Mouse (Mus musculus) MEL (cell line): ENCODE results near the gene Dmac2. TPM values are rescaled to one million over a fixed set of nuclear protein-coding genes. Genes with fewer than 3 reads are reported as not detected.
"Not testable (repeated sequence)": the region's sequence is repeated elsewhere in the genome, so short reads cannot be mapped to it uniquely, and the experiment has no call there.

Source experiments
- DNase-seq: peaks from one replicate; pipeline ENCODE4 v3.0.0; 2011; ENCODE audit warnings: low read depth, low spot score
- H3K27ac ChIP-seq: 2 replicates; pipeline ENCODE4 v1.5.1; 2012; ENCODE audit warnings: low read depth, mild to moderate bottlenecking, control low read depth, low read length, moderate library complexity; ENCODE audit not compliant: control insufficient read depth
- H3K27me3 ChIP-seq, 2 experiments: fragments of 150-350 bp in 1 of 2; sonication (generic) in 1 of 2; 2 replicates each; pipeline ENCODE4 v1.6.1; 2012; ENCODE audit warnings: low read length in 2 of 2, mild to moderate bottlenecking in 2 of 2, improper control_type of control experiment in 1 of 2, moderate library complexity in 1 of 2; ENCODE audit not compliant: insufficient read depth in 2 of 2, control insufficient read depth in 1 of 2
- H3K36me3 ChIP-seq, 2 experiments: 2 replicates each; pipeline ENCODE4 v1.6.1; 2012 to 2014; ENCODE audit warnings: low read length in 2 of 2, improper control_type of control experiment in 1 of 2, inconsistent platforms in 1 of 2, mild to moderate bottlenecking in 1 of 2; ENCODE audit not compliant: insufficient read depth in 2 of 2, control insufficient read depth in 1 of 2
- H3K4me1 ChIP-seq, 2 experiments: fragments of 150-350 bp in 1 of 2; sonication (generic) in 1 of 2; 2 replicates each; pipeline ENCODE4 v1.6.1; 2012; ENCODE audit warnings: low read length in 2 of 2, improper control_type of control experiment in 1 of 2, mild to moderate bottlenecking in 1 of 2; ENCODE audit not compliant: insufficient read depth in 2 of 2, control insufficient read depth in 1 of 2
- H3K4me3 ChIP-seq, 2 experiments: fragments of 150-350 bp in 1 of 2; sonication (generic) in 1 of 2; 2 replicates each; pipeline ENCODE4 v1.5.1; 2012; ENCODE audit warnings: low read depth in 2 of 2, low read length in 2 of 2, mild to moderate bottlenecking in 2 of 2, moderate library complexity in 2 of 2, control low read depth in 1 of 2, improper control_type of control experiment in 1 of 2; ENCODE audit not compliant: control insufficient read depth in 1 of 2, insufficient read depth in 1 of 2
- H3K79me2 ChIP-seq: 2 replicates; pipeline ENCODE4 v1.6.1; 2012; ENCODE audit warnings: mild to moderate bottlenecking, low read length, moderate library complexity; ENCODE audit not compliant: control insufficient read depth, poor library complexity, insufficient read depth
- H3K9ac ChIP-seq: 2 replicates; pipeline ENCODE4 v1.6.1; 2012; ENCODE audit warnings: low read depth, mild to moderate bottlenecking, control low read depth, low read length, moderate library complexity; ENCODE audit not compliant: control insufficient read depth, poor library complexity, severe bottlenecking
- H3K9me3 ChIP-seq: fragments of 150-350 bp; sonication (generic); replicated peaks from 2 replicates; pipeline ENCODE4 v1.6.1; 2012; ENCODE audit warnings: mild to moderate bottlenecking, low read length, improper control_type of control experiment, moderate library complexity; ENCODE audit not compliant: insufficient read depth
- CHD1 ChIP-seq: IDR thresholded peaks from 2 replicates; pipeline ENCODE4 v1.6.1; 2012; ENCODE audit warnings: low read depth, mild to moderate bottlenecking, inconsistent platforms, low read length, improper control_type of control experiment
- CHD2 ChIP-seq: IDR thresholded peaks from 2 replicates; pipeline ENCODE4 v1.6.1; 2011; ENCODE audit warnings: low read length, improper control_type of control experiment
- ELF1 ChIP-seq: IDR thresholded peaks from 2 replicates; pipeline ENCODE4 v1.6.1; 2014; ENCODE audit warnings: low read depth, mild to moderate bottlenecking, inconsistent platforms, low read length, improper control_type of control experiment, moderate library complexity
- EP300 ChIP-seq, 2 experiments: IDR thresholded peaks; 2 replicates each; pipeline ENCODE4 v1.6.1; 2011; ENCODE audit warnings: improper control_type of control experiment in 2 of 2, low read length in 2 of 2, low read depth in 1 of 2, mild to moderate bottlenecking in 1 of 2
- GATA1 ChIP-seq: IDR thresholded peaks from 2 replicates; pipeline ENCODE4 v1.6.1; 2011; ENCODE audit warnings: low read depth, low read length, improper control_type of control experiment
- HCFC1 ChIP-seq: IDR thresholded peaks from 2 replicates; pipeline ENCODE4 v1.6.1; 2012; ENCODE audit warnings: low read depth, mild to moderate bottlenecking, inconsistent platforms, low read length, improper control_type of control experiment, moderate library complexity
- JUND ChIP-seq: IDR thresholded peaks from 2 replicates; pipeline ENCODE4 v1.6.1; 2011; ENCODE audit warnings: low read depth, mild to moderate bottlenecking, improper control_type of control experiment, low read length
- KAT2A ChIP-seq: conservative IDR thresholded peaks from 2 replicates; pipeline ENCODE4 v1.6.1; 2012; ENCODE audit warnings: low read depth, low read length, improper control_type of control experiment, inconsistent platforms
- MAFK ChIP-seq: IDR thresholded peaks from 2 replicates; pipeline ENCODE4 v1.6.1; 2011; ENCODE audit warnings: low read depth, mild to moderate bottlenecking, low read length, improper control_type of control experiment, borderline replicate concordance
- MEF2A ChIP-seq: IDR thresholded peaks from 2 replicates; pipeline ENCODE4 v1.6.1; 2014; ENCODE audit warnings: low read depth, mild to moderate bottlenecking, inconsistent platforms, low read length, improper control_type of control experiment; ENCODE audit not compliant: poor library complexity, insufficient replicate concordance, severe bottlenecking; ENCODE audit errors: extremely low read depth
- MXI1 ChIP-seq: IDR thresholded peaks from 2 replicates; pipeline ENCODE4 v1.6.1; 2011; ENCODE audit warnings: mild to moderate bottlenecking, low read depth, low read length, improper control_type of control experiment
- MYC ChIP-seq: IDR thresholded peaks from 2 replicates; pipeline ENCODE4 v1.6.1; 2011; ENCODE audit warnings: low read depth, mild to moderate bottlenecking, low read length, improper control_type of control experiment, moderate library complexity
- NRF1 ChIP-seq: IDR thresholded peaks from 2 replicates; pipeline ENCODE4 v1.6.1; 2014; ENCODE audit warnings: low read depth, mild to moderate bottlenecking, inconsistent platforms, low read length, improper control_type of control experiment, moderate library complexity; ENCODE audit not compliant: poor library complexity, insufficient read depth, severe bottlenecking
- POLR2AphosphoS2 ChIP-seq: IDR thresholded peaks from 2 replicates; pipeline ENCODE4 v1.6.1; 2011; ENCODE audit warnings: low read length, improper control_type of control experiment
- POLR2AphosphoS5 ChIP-seq: IDR thresholded peaks from 2 replicates; pipeline ENCODE4 v1.6.1; 2012; ENCODE audit warnings: low read depth, borderline replicate concordance, mild to moderate bottlenecking, inconsistent platforms, low read length, moderate library complexity, mixed read lengths
- RAD21 ChIP-seq: IDR thresholded peaks from 2 replicates; pipeline ENCODE4 v1.6.1; 2011; ENCODE audit warnings: mild to moderate bottlenecking, low read depth, low read length, improper control_type of control experiment
- RCOR1 ChIP-seq: IDR thresholded peaks from 2 replicates; pipeline ENCODE4 v1.6.1; 2012; ENCODE audit warnings: low read depth, mild to moderate bottlenecking, inconsistent platforms, low read length, improper control_type of control experiment
- TAL1 ChIP-seq: IDR thresholded peaks from 2 replicates; pipeline ENCODE4 v1.6.1; 2012; ENCODE audit warnings: mild to moderate bottlenecking, inconsistent platforms, low read length, moderate library complexity, mixed read lengths
- USF1 ChIP-seq: IDR thresholded peaks from 2 replicates; pipeline ENCODE4 v1.6.1; 2014; ENCODE audit warnings: low read depth, mild to moderate bottlenecking, inconsistent platforms, low read length, improper control_type of control experiment, moderate library complexity
- ZC3H11A ChIP-seq: IDR thresholded peaks from 2 replicates; pipeline ENCODE4 v1.6.1; 2012; ENCODE audit warnings: low read depth, mild to moderate bottlenecking, inconsistent platforms, low read length, improper control_type of control experiment
- polyA plus RNA-seq, 2 experiments: library from polyadenylated mRNA; stranded (reverse) in 1 of 2; unstranded in 1 of 2; fragments of >175 nt in 1 of 2; fragments of >200 nt in 1 of 2; gene quantifications; 2 replicates each; pipeline versions ENCODE4 v1.2.1 to v1.2.4; 2012; ENCODE audit warnings: low replicate concordance in 2 of 2, low read depth in 1 of 2; ENCODE audit not compliant: insufficient read length in 2 of 2, insufficient read depth in 1 of 2, missing spikeins in 1 of 2
- total RNA-seq: library from RNA; depleted of rRNA; stranded (reverse); fragments of 300-350 nt; gene quantifications from 2 replicates; pipeline ENCODE4 v1.2.3, GENCODE M21; 2012

Dmac2 gene
- total and polyA plus RNA-seq, 3 experiments = 14.8 to 32.8 TPM; not detected in 1

GRCm38 (mm10) chr7:25575105-25575504 lies 44.1 kb upstream of the Dmac2 start:
- DNase-seq = no peak
- Histone ChIP-seq H3K27me3 (no peaks in the 10 kb centered on the region), H3K9me3 (no peaks in the 10 kb centered on the region), H3K9ac (no peak overlapping the region), H3K4me1 (no peaks in the 10 kb centered on the region)
- TF ChIP-seq RAD21 (no peak), RCOR1 (no peak), POLR2AphosphoS2 (no peak), EP300 (IDR thresholded peaks at IDR 0.05; ENCODE audit: low read depth in 1 of 2, low read length in 2 of 2) (no peak), ELF1 (no peak), POLR2AphosphoS5 (no peak), ZC3H11A (no peak), JUND (no peak), CHD1 (no peak), USF1 (no peak), NRF1 (no peak), HCFC1 (no peak), GATA1 (no peak), KAT2A (no peak), CHD2 (no peak), MEF2A (no peak), MYC (no peak), TAL1 (no peak), MXI1 (no peak)
- TF ChIP-seq, all 39 proteins: peak for 0
- H3K27ac ChIP-seq = no peak overlapping the region
- no peaks in the 10 kb centered on the region for H3K79me2 ChIP-seq
- no peaks in the 10 kb centered on the region for H3K36me3 ChIP-seq
- no peak overlapping the region for H3K4me3 ChIP-seq

GRCm38 (mm10) chr7:25575870-25576269 lies 43.3 kb upstream of the Dmac2 start:
- no peaks in the 10 kb centered on the region for H3K9me3 ChIP-seq
- no peak for DNase-seq
- H3K4me1 ChIP-seq = no peaks in the 10 kb centered on the region

GRCm38 (mm10) chr7:25576308-25576707 lies 42.9 kb upstream of the Dmac2 start:
- H3K4me1 ChIP-seq, DNase-seq, H3K27me3 ChIP-seq, H3K36me3 ChIP-seq, H3K4me3 ChIP-seq, H3K27ac ChIP-seq, H3K79me2 ChIP-seq, H3K9ac ChIP-seq, H3K9me3 ChIP-seq: not testable (repeated sequence)

More at GRCm38 (mm10) chr7:25575870-25576269, 43.3 kb upstream of the Dmac2 start:
- no peak overlapping the region for H3K4me3 ChIP-seq
- TF ChIP-seq USF1 (no peak), MEF2A (no peak), MYC (no peak), ELF1 (no peak), MAFK (no peak)
- TF ChIP-seq, all 39 proteins: peak for 0
- Histone ChIP-seq H3K27ac (no peak overlapping the region), H3K9ac (no peak overlapping the region), H3K36me3 (no peaks in the 10 kb centered on the region), H3K27me3 (no peaks in the 10 kb centered on the region), H3K79me2 (no peaks in the 10 kb centered on the region)

GRCm38 (mm10) chr7:25576793-25577437 lies 42.3 kb upstream of the Dmac2 start:
- H3K36me3 ChIP-seq, H3K27ac ChIP-seq, H3K9me3 ChIP-seq, H3K79me2 ChIP-seq, H3K27me3 ChIP-seq, DNase-seq, H3K4me1 ChIP-seq, H3K9ac ChIP-seq, H3K4me3 ChIP-seq: not testable (repeated sequence)
